Mouse (Mus musculus) forebrain, postnatal 0 days (tissue): ENCODE results near the gene Wnt1. TPM values are rescaled to one million over a fixed set of nuclear protein-coding genes. Genes with fewer than 3 reads are reported as not detected.
"Not testable (repeated sequence)": the region's sequence is repeated elsewhere in the genome, so short reads cannot be mapped to it uniquely, and the experiment has no call there.

ENCODE experiments used
- ATAC-seq: fragments of 200-750 bp; cut with Nextera tagmentation; 2 replicates; pipeline ENCODE4 v1.8.0; 2017; ENCODE audit warnings: mild to moderate bottlenecking, moderate library complexity
- DNase-seq: peaks from one replicate; pipeline ENCODE4 v3.0.0-alpha.2; 2015
- H3K27ac ChIP-seq: fragments of 300-500 bp; sonication (generic); 2 replicates; pipeline ENCODE4 v1.5.1; 2014; ENCODE audit warnings: low read depth, mild to moderate bottlenecking, antibody characterized with exemption, low read length, moderate library complexity, mixed read lengths
- H3K27me3 ChIP-seq: fragments of 300-500 bp; sonication (generic); 2 replicates; pipeline ENCODE4 v1.6.1; 2014; ENCODE audit warnings: mild to moderate bottlenecking, low read length, mixed read lengths; ENCODE audit not compliant: insufficient read depth
- H3K36me3 ChIP-seq: fragments of 300-500 bp; sonication (generic); 2 replicates; pipeline ENCODE4 v1.6.1; 2014; ENCODE audit warnings: mild to moderate bottlenecking, moderate library complexity; ENCODE audit not compliant: insufficient read depth
- H3K4me1 ChIP-seq: fragments of 300-500 bp; sonication (generic); 2 replicates; pipeline ENCODE4 v1.6.1; 2014; ENCODE audit warnings: antibody characterized with exemption; ENCODE audit not compliant: insufficient read depth
- H3K4me2 ChIP-seq: fragments of 300-500 bp; sonication (generic); 2 replicates; pipeline ENCODE4 v1.6.1; 2014; ENCODE audit warnings: low read depth, mild to moderate bottlenecking, moderate library complexity
- H3K4me3 ChIP-seq: fragments of 300-500 bp; sonication (generic); 2 replicates; pipeline ENCODE4 v1.5.1; 2014; ENCODE audit warnings: low read depth, low read length, mixed read lengths
- H3K9ac ChIP-seq: fragments of 300-500 bp; sonication (generic); 2 replicates; pipeline ENCODE4 v1.6.1; 2014; ENCODE audit warnings: mild to moderate bottlenecking
- H3K9me3 ChIP-seq: fragments of 300-500 bp; sonication (generic); 2 replicates; pipeline ENCODE4 v1.6.1; 2016; ENCODE audit warnings: low read length
- CTCF ChIP-seq: sonication (generic); IDR thresholded peaks from 2 replicates; pipeline ENCODE4 v1.5.1; 2016; ENCODE audit warnings: antibody characterized with exemption, control low read depth, low read depth
- WGBS: fragments of 180-500 bp; shearing (Covaris S2); extraction: QIAGEN DNeasy Blood & Tissue Kit; methylation state at CpG from one replicate; pipeline ENCODE4 v1.1.7; 2014; 5-methylcytosine and 5-hydroxymethylcytosine counted together
- polyA plus RNA-seq: library from polyadenylated mRNA; unstranded; fragments of >200 nt; fragmentation: Nextera tagmentation; extraction: Ambion mirVana; gene quantifications from 2 replicates; pipeline ENCODE4 v1.2.1, GENCODE M21; 2015
- total RNA-seq: library from RNA; depleted of rRNA; stranded (reverse); fragments of >200 nt; gene quantifications from 2 replicates; pipeline ENCODE4 v1.2.3, GENCODE M21; 2014; rRNA removed

The Wnt1 gene
- total RNA-seq (not detected in 2 replicates), polyA plus RNA-seq (0.33 and 0.35 TPM in 2 replicates)

GRCm38 (mm10) chr15:98789661-98790535 is at the start of gene Wnt1:
TSS of gene Wnt1 (plus strand) at chr15:98789857.
- Histone ChIP-seq H3K4me2 (no peak within 1 kb of the TSS), H3K27me3 (peaks cover 70% of the 10 kb centered on the region), H3K4me1 (no peaks in the 10 kb centered on the region), H3K36me3 (no peaks in the 10 kb centered on the region), H3K27ac (no peak within 1 kb of the TSS), H3K9me3 (0 out of 2 replicates have a peak, but pooled peaks cover 3% of the 10 kb centered on the region), H3K4me3 (no peak within 1 kb of the TSS), H3K9ac (no peak within 1 kb of the TSS)
- TF ChIP-seq CTCF = peak; percentile 65; the same call in 1 of the 2 replicates
- DNase-seq (no peak), ATAC-seq (no peak)
- WGBS = 2% methylated on average over 47 of the region's 51 CpGs

- Histone ChIP-seq H3K36me3 (peaks cover 57% of the 10 kb centered on the region), H3K27me3 (no peaks in the 10 kb centered on the region), H3K4me2 (no peak overlapping the region), H3K9ac (no peak overlapping the region), H3K4me1 (no peaks in the 10 kb centered on the region), H3K9me3 (no peaks in the 10 kb centered on the region), H3K4me3 (no peak overlapping the region), H3K27ac (no peak overlapping the region)
- no peak for ATAC-seq
- DNase-seq = no peak
- WGBS = 81% methylated on average over 8 of the region's 8 CpGs
- TF ChIP-seq CTCF = no peak
These were observed 49.4 kb upstream of the Wnt1 start for GRCm38 (mm10) chr15:98740219-98740618.

GRCm38 (mm10) chr15:98742766-98743428 is 46.8 kb upstream of the Wnt1 start:
- no peak overlapping the region for H3K4me2 ChIP-seq
- 83% methylated on average over 8 of the region's 8 CpGs for WGBS
- H3K9ac ChIP-seq = no peak overlapping the region
- ATAC-seq (no peak), DNase-seq (no peak)
- H3K27me3 ChIP-seq = no peaks in the 10 kb centered on the region
- H3K4me1 ChIP-seq = no peaks in the 10 kb centered on the region
- no peaks in the 10 kb centered on the region for H3K9me3 ChIP-seq
- no peak overlapping the region for H3K4me3 ChIP-seq
- no peak for TF ChIP-seq CTCF
- H3K27ac ChIP-seq = no peak overlapping the region
- peaks cover 43% of the 10 kb centered on the region for H3K36me3 ChIP-seq

DNA sequence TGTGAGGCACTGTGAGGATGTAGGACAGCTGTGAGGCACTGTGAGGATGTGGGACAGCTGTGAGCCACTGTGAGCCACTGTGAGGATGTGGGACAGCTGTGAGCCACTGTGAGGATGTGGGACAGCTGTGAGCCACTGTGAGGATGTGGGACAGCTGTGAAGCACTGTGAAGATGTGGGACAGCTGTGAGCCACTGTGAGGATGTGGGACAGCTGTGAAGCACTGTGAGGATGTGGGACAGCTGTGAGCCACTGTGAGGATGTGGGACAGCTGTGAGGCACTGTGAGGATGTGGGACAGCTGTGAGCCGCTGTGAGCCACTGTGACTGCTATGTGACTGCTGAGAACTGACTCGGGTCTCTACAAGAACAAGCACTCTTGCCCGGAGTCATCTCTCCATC is 45.8 kb upstream of the Wnt1 start:
- not testable (repeated sequence) for H3K9ac ChIP-seq, H3K9me3 ChIP-seq, DNase-seq, ATAC-seq, H3K27ac ChIP-seq, H3K27me3 ChIP-seq, H3K4me3 ChIP-seq, H3K4me1 ChIP-seq, H3K4me2 ChIP-seq
- WGBS = 95% methylated on average over 3 of the region's 3 CpGs
- peaks cover 38% of the 10 kb centered on the region for H3K36me3 ChIP-seq

DNA sequence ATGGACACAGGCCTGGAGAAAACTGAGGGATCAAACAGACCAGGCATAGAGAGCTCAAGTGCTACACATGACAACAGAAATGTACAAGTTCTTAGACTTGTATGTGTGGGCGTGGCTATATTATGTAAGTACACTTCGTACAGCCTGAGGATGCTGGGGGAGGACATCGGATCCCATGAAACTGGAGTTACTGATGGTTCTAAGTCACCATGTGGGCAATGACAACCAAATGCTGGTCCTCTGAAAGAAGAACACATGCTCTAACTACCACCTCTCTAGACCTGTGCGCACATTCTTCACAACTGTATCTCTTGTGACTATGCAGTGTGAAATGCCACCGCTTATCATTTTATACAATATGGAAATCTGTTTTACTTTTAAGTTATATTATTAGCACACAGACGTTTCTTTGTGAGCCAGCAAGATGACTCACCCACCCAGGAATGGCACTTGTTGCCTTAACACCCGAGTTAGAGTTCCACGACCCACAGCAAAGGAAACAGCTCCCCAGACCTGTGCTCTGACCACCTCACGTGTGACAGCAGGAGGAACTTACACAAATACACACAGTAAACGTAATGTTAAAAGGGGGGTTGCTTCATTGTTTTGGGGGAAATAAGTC is 43.2 kb upstream of the Wnt1 start:
- no peak overlapping the region for H3K27ac ChIP-seq
- no peaks in the 10 kb centered on the region for H3K4me1 ChIP-seq
- 85% methylated on average over 10 of the region's 10 CpGs for whole genome bisulfite sequencing
- ATAC-seq (no peak), DNase-seq (no peak)
- no peak overlapping the region for H3K4me2 ChIP-seq
- no peak overlapping the region for H3K4me3 ChIP-seq
- H3K9ac ChIP-seq = no peak overlapping the region
- TF ChIP-seq CTCF = no peak
- no peaks in the 10 kb centered on the region for H3K27me3 ChIP-seq
- H3K36me3 ChIP-seq = peaks cover 13% of the 10 kb centered on the region
- H3K9me3 ChIP-seq = no peaks in the 10 kb centered on the region

DNA sequence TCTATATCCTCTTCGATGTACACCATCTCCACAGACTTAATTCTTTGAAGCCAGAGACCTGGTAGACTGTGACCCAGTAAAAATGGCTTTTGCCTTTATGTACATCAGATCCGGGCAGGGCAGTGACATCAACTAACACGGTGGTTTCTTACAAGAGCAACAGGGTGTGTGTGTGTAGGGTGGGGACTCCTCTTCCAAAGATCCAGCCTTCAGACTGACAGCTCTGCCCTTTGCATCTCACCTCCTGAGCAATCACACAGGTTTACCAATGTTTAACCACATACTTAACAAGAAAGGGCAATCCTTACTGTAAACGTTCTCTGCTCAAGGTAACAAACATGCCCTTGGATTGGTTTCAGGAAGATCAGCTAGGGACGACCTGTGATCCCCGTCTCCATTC is 42.4 kb upstream of the Wnt1 start:
- no peak for TF ChIP-seq CTCF
- Histone ChIP-seq H3K27ac (no peak overlapping the region), H3K9ac (no peak overlapping the region), H3K36me3 (peaks cover 13% of the 10 kb centered on the region), H3K9me3 (no peaks in the 10 kb centered on the region), H3K4me3 (no peak overlapping the region), H3K27me3 (no peaks in the 10 kb centered on the region), H3K4me1 (no peaks in the 10 kb centered on the region), H3K4me2 (no peak overlapping the region)
- DNase-seq (no peak), ATAC-seq (no peak)
- 87% methylated on average over 6 of the region's 6 CpGs for WGBS

DNA sequence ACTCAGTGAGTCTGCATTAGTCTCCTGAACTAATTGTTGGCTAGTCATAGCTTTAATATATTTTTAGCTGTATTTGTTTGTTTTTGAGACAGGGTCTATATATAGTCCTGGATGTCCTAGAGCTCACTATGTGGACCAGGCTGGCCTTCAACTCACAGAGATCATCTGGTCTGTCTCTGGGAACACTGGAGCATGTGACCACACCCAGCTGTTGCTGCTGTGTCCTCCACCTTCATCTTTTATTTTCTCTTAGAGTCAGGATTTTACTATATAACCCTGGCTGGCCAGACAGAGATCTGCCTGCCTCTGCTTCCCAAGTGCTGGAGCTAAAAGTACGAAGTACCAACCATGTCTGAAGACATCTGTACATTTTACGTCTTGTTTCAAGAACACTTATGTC is 40.6 kb upstream of the Wnt1 start:
- TF ChIP-seq CTCF = no peak
- Histone ChIP-seq H3K4me2 (no peak overlapping the region), H3K4me1 (no peaks in the 10 kb centered on the region), H3K36me3 (peaks cover 7% of the 10 kb centered on the region), H3K9me3 (no peaks in the 10 kb centered on the region), H3K4me3 (no peak overlapping the region), H3K9ac (no peak overlapping the region), H3K27ac (no peak overlapping the region), H3K27me3 (no peaks in the 10 kb centered on the region)
- no peak for ATAC-seq
- no peak for DNase-seq
- WGBS = 88% methylated on average over 2 of the region's 2 CpGs
